Mouse (Mus musculus) forebrain, embryonic 16.5 days (tissue): ENCODE results near the gene Gatd1. TPM values are rescaled to one million over a fixed set of nuclear protein-coding genes. Genes with fewer than 3 reads are reported as not detected.

Source experiments
- ATAC-seq: fragments of 200-750 bp; cut with Nextera tagmentation; 2 replicates; pipeline ENCODE4 v1.8.0; 2017; ENCODE audit warnings: mild to moderate bottlenecking, moderate library complexity
- H3K27ac ChIP-seq: fragments of 300-500 bp; sonication (generic); 2 replicates; pipeline ENCODE4 v1.5.1; 2014; ENCODE audit warnings: low read length, control low read depth
- H3K27me3 ChIP-seq: fragments of 300-500 bp; sonication (generic); replicated peaks from 2 replicates; pipeline ENCODE4 v1.6.1; 2014; ENCODE audit warnings: low read length; ENCODE audit not compliant: control insufficient read depth, insufficient read depth
- H3K36me3 ChIP-seq: fragments of 300-500 bp; sonication (generic); 2 replicates; pipeline ENCODE4 v1.6.1; 2014; ENCODE audit not compliant: control insufficient read depth, insufficient read depth
- H3K4me1 ChIP-seq: fragments of 300-500 bp; sonication (generic); replicated peaks from 2 replicates; pipeline ENCODE4 v1.6.1; 2014; ENCODE audit warnings: low read length; ENCODE audit not compliant: control insufficient read depth, insufficient read depth
- H3K4me2 ChIP-seq: fragments of 300-500 bp; sonication (generic); 2 replicates; pipeline ENCODE4 v1.6.1; 2014; ENCODE audit warnings: mild to moderate bottlenecking, low read length, control low read depth
- H3K4me3 ChIP-seq: fragments of 300-500 bp; sonication (generic); replicated peaks from 2 replicates; pipeline ENCODE4 v1.5.1; 2014; ENCODE audit warnings: mild to moderate bottlenecking, low read length, control low read depth
- H3K9ac ChIP-seq: fragments of 300-500 bp; sonication (generic); replicated peaks from 2 replicates; pipeline ENCODE4 v1.6.1; 2014; ENCODE audit warnings: low read depth, low read length, control low read depth
- H3K9me3 ChIP-seq: fragments of 300-500 bp; sonication (generic); 2 replicates; pipeline ENCODE4 v1.6.1; 2016; ENCODE audit warnings: low read length; ENCODE audit not compliant: control insufficient read depth
- WGBS: fragments of 180-500 bp; shearing (Covaris S2); extraction: QIAGEN DNeasy Blood & Tissue Kit; methylation state at CpG from one replicate; pipeline ENCODE4 v1.1.7; 2014; 5-methylcytosine and 5-hydroxymethylcytosine counted together
- polyA plus RNA-seq: library from polyadenylated mRNA; unstranded; fragments of >200 nt; fragmentation: Nextera tagmentation; extraction: Ambion mirVana; gene quantifications from 2 replicates; pipeline ENCODE4 v1.2.1, GENCODE M21; 2015

Gene Gatd1
- polyA plus RNA-seq, 1 experiment from 2014 or later = 65.9 TPM

GRCm38 (mm10) chr7:141430585-141431240, 16.8 kb upstream of the Gatd1 start:
- WGBS = 93% methylated on average over 9 of the region's 9 CpGs
- H3K4me1 ChIP-seq = peaks cover 39% of the 10 kb centered on the region

GRCm38 (mm10) chr7:141429840-141430584, 16.1 kb upstream of the Gatd1 start:
- whole genome bisulfite sequencing = 64% methylated on average over 9 of the region's 9 CpGs
- no peaks in the 10 kb centered on the region for H3K9me3 ChIP-seq
- peaks cover 11% of the 10 kb centered on the region for H3K36me3 ChIP-seq
- no peak overlapping the region for H3K4me3 ChIP-seq
- no peak overlapping the region for H3K27ac ChIP-seq
- ATAC-seq = peak; percentile 11; the same call in 1 of the 2 replicates
- peaks cover 34% of the 10 kb centered on the region for H3K4me1 ChIP-seq
- no peak overlapping the region for H3K9ac ChIP-seq
- H3K4me2 ChIP-seq = peak overlapping the region; percentile 84
- no peaks in the 10 kb centered on the region for H3K27me3 ChIP-seq

More at GRCm38 (mm10) chr7:141430585-141431240, 16.8 kb upstream of the Gatd1 start:
- Histone ChIP-seq H3K36me3 (peaks cover 11% of the 10 kb centered on the region), H3K9ac (no peak overlapping the region), H3K27me3 (no peaks in the 10 kb centered on the region), H3K27ac (no peak overlapping the region), H3K4me3 (no peak overlapping the region), H3K4me2 (no peak overlapping the region), H3K9me3 (no peaks in the 10 kb centered on the region)
- no peak for ATAC-seq

DNA sequence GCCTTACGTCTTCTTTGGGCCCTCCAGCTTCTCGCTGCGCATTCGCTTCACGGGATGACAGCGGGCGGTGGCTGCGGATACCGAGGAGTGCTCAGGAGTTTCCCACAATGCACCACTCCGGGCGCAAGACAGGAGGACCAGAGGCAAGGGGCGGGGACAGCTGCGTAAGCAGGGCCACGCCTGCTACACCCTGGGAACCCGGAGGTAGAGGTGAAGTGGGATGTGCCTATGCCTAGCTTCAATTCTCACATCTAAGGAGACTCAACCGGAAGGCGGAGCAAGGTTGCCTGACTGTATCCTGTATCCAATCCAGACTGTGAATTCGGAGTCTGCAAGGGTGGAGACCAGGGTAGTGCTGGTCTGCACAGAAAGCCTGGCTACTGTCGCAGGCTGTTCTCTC, 15.4 kb upstream of the Gatd1 start, which contains the start of gene Cend1:
Gene Cend1, minus strand, starts transcription at position 182 of the 400 bp plus-strand sequence.
- Histone ChIP-seq H3K9ac (peak within 1 kb of the TSS; percentile 69), H3K4me3 (peak within 1 kb of the TSS; percentile 58), H3K27ac (peak within 1 kb of the TSS; percentile 60; the same call in 1 of the 2 replicates), H3K36me3 (peaks cover 11% of the 10 kb centered on the region), H3K4me1 (peaks cover 29% of the 10 kb centered on the region), H3K27me3 (no peaks in the 10 kb centered on the region), H3K9me3 (no peaks in the 10 kb centered on the region), H3K4me2 (peak within 1 kb of the TSS; percentile 84)
- ATAC-seq = peak; percentile 87
- 2% methylated on average over 19 of the region's 19 CpGs for WGBS

DNA sequence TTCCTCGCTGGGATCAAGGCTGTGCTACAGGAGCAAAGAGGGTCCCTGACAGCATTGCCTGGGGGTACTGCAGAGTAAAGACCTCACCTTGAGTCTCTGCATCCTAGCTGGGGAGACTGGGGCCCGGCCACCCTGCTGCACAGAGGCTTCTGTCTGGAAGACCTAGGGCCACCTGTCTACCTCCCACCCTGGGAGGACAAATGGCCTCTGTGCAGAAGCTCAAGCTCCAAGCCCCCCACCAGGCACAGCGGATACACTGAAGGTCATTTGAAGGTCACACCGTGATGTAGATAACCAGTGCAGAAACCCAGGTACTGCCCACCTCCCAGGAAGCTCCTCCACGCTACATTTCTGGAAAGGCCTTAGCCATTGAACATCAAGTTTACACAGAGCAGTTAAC, 14.8 kb upstream of the Gatd1 start:
- Histone ChIP-seq H3K9me3 (no peaks in the 10 kb centered on the region), H3K4me1 (peaks cover 23% of the 10 kb centered on the region), H3K9ac (peak overlapping the region; percentile 69), H3K27ac (no peak overlapping the region), H3K36me3 (peaks cover 11% of the 10 kb centered on the region), H3K4me3 (peak overlapping the region; percentile 58), H3K27me3 (no peaks in the 10 kb centered on the region), H3K4me2 (peak overlapping the region; percentile 84)
- ATAC-seq = no peak
- WGBS = 55% methylated on average over 5 of the region's 5 CpGs

GRCm38 (mm10) chr7:141426948-141427730, 13.2 kb upstream of the Gatd1 start:
- no peak for ATAC-seq

DNA sequence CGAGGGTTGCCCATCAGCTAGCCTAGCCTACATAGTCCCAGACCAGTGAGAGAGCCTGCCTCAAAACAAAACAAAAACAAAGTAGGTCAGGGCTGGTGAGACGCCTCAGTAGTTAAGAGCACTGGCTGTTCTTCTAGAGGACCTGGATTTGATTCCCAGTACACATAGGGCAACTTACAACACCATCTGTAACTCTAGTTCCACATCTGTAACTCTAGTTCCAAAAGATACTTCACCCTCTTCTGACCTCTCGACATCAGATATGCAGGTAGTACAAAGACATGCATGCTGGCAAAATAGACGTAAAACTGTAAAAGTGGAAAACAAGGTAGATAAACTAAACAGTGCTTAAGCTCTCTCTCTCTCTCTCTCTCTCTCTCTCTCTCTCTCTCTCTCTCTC, 9.9 kb upstream of the Gatd1 start:
- Histone ChIP-seq H3K4me3 (no peak overlapping the region), H3K9me3 (no peaks in the 10 kb centered on the region), H3K36me3 (0 out of 2 replicates have a peak, but pooled peaks cover 2% of the 10 kb centered on the region), H3K4me1 (peaks cover 7% of the 10 kb centered on the region), H3K27me3 (no peaks in the 10 kb centered on the region), H3K4me2 (no peak overlapping the region), H3K9ac (no peak overlapping the region), H3K27ac (no peak overlapping the region)
- 79% methylated on average over 4 of the region's 4 CpGs for WGBS
- ATAC-seq = no peak

More at GRCm38 (mm10) chr7:141426948-141427730, 13.2 kb upstream of the Gatd1 start:
- H3K27me3 ChIP-seq = no peaks in the 10 kb centered on the region
- no peak overlapping the region for H3K9ac ChIP-seq
- peaks cover 11% of the 10 kb centered on the region for H3K36me3 ChIP-seq
- H3K27ac ChIP-seq = no peak overlapping the region
- H3K9me3 ChIP-seq = no peaks in the 10 kb centered on the region
- peaks cover 11% of the 10 kb centered on the region for H3K4me1 ChIP-seq
- no peak overlapping the region for H3K4me3 ChIP-seq
- no peak overlapping the region for H3K4me2 ChIP-seq
- 88% methylated on average over 12 of the region's 12 CpGs for WGBS

DNA sequence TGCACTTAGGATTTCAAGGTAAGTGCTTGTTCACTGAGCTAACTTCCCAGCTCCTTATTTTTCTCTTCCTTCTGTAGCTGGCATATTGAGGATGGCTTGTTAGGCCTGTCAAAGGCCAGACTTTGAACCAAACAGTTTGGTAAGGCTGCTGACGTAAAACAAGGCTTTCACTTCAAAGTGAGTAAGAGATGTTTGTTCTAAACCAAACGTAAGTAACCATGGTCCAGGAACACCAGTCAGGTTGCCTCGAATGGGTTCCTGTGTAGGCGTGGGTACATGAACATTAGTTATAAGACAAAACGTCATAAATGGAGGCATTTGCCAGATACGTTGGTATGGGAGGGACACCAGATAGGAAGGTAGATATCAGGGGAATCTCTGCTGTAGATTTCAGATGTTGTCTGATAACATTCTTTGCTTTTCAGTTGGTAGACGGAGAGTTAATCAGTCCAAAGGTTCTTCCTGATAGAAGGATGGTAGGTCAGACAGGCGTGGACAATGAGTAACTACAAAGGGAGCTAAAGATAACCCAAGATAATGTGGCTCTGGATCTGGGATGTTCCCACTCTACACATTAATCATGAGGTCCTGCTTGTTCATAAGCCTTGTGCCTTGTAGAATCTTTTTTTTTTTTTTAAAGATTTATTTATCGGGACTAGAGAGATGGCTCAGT, 6.2 kb upstream of the Gatd1 start:
- no peaks in the 10 kb centered on the region for H3K9me3 ChIP-seq
- no peaks in the 10 kb centered on the region for H3K4me1 ChIP-seq
- H3K4me3 ChIP-seq = no peak overlapping the region
- H3K36me3 ChIP-seq = no peaks in the 10 kb centered on the region
- H3K27me3 ChIP-seq = no peaks in the 10 kb centered on the region
- no peak for ATAC-seq
- H3K9ac ChIP-seq = no peak overlapping the region
- no peak overlapping the region for H3K4me2 ChIP-seq
- H3K27ac ChIP-seq = no peak overlapping the region
- 87% methylated on average over 9 of the region's 9 CpGs for WGBS

DNA sequence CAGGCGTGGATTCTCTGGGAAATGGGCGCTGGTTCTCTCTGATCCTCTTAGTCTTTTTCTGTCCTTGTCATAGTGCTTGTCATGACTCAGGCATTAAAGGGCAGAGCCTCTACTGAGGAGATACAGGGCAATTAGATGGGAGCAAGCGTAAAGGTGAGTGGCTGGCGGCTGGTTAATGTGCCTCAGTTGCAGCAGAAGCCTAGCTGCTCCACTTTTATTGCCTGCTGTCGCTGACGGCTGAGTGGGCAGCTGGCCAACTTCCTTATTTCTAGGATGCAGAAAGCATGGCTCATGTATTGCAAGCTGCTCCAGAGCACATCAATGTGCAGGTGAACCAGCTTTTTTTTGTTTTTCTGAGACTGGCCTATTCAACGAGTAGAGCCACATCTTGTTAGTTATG, 5.0 kb upstream of the Gatd1 start:
- H3K9ac ChIP-seq = no peak overlapping the region
- no peak for ATAC-seq
- H3K4me2 ChIP-seq = no peak overlapping the region
- no peaks in the 10 kb centered on the region for H3K9me3 ChIP-seq
- H3K36me3 ChIP-seq = no peaks in the 10 kb centered on the region
- no peaks in the 10 kb centered on the region for H3K27me3 ChIP-seq
- 53% methylated on average over 7 of the region's 7 CpGs for WGBS
- no peak overlapping the region for H3K27ac ChIP-seq
- H3K4me1 ChIP-seq = no peaks in the 10 kb centered on the region
- no peak overlapping the region for H3K4me3 ChIP-seq
